Mouse (Mus musculus): ENCODE measurements around the gene Mettl27. TPM values are rescaled to one million over a fixed set of nuclear protein-coding genes. Genes with fewer than 3 reads are reported as not detected.

Gene Mettl27
- polyA plus RNA-seq (2012; rRNA removed), result 8.2 and 8.5 TPM in 2 replicates

GRCm38 (mm10) chr5:134932179-134932902 lies at the start of gene Mettl27:
Gene Mettl27, plus strand, starts transcription at chr5:134932368.

GRCm38 (mm10) chr5:134906633-134907032 lies 25.5 kb upstream of the Mettl27 start, which contains the start of gene Tmem270:
Gene Tmem270, minus strand, starts transcription at chr5:134906733.

DNA sequence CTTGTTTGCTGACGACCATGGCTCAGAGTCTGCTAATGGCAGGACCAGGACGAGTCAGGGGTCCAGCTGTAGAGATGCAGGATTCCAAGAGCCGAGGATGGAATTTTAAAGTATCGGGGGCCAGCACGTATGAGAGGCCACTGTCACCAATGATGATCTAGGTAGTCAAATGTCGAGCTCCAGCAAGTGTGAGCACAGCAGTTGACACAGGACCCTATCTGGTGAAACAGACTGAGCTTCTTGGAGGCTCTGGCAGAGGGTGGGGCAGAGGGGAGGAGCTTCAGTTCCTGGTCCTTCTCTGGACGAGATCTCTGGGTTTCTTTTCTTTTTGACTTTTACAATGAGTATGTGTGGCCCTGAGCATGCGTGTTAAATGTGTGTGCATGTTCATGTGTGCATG lies 16.9 kb upstream of the Mettl27 start, which contains the start of gene Cldn13:
Gene Cldn13, minus strand, starts transcription at position 216 of the 400 bp plus-strand sequence.

DNA sequence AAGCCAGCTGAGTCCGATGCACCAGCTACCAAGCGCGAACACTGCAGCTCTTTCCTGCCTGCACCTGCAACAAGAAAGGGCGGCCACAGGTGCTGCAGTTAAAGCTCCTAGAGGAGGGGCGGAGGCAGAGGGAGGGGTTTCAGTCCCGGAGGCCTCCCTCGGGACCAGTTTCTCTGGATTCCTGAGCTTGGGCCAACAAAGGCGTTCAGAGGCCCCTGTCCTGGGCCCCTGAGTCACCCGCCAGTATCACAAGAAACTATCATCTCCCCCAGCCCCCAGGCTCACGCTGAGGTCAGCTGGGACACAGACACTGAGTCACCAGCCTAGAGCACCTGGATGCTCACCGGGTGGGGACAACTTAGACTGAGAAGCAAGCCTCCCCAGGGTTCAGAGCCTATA lies 14.7 kb downstream of the Mettl27 start, which contains the start of gene Cldn4:
Gene Cldn4, minus strand, starts transcription at position 78 of the 399 bp plus-strand sequence.

GRCm38 (mm10) chr5:134985633-134986297 lies 53.6 kb downstream of the Mettl27 start, which contains the start of gene Cldn3:
Gene Cldn3, plus strand, starts transcription at chr5:134986214.

Other genes with a start within 250 kb of the Mettl27 start
- gene Limk1, start 243.8 kb upstream of the Mettl27 start, polyA plus RNA-seq (2012; rRNA removed), result 67.6 and 68.0 TPM in 2 replicates
- 28.7 and 82.5 TPM in 2 replicates for gene Eln, start 185.0 kb upstream of the Mettl27 start, polyA plus RNA-seq (2012; rRNA removed)
- gene Tmem270, start 25.6 kb upstream of the Mettl27 start, polyA plus RNA-seq (2012; rRNA removed), result not detected in 2 replicates
- 0.18 and 0.26 TPM in 2 replicates for gene Cldn13, start 16.8 kb upstream of the Mettl27 start, polyA plus RNA-seq (2012; rRNA removed)
- 0.41 and 6.9 TPM in 2 replicates for gene Cldn4, start 14.6 kb downstream of the Mettl27 start, polyA plus RNA-seq (2012; rRNA removed)
- 3.4 and 6.5 TPM in 2 replicates for gene Cldn3, start 53.8 kb downstream of the Mettl27 start, polyA plus RNA-seq (2012; rRNA removed)
- 79.0 and 84.1 TPM in 2 replicates for gene Abhd11, start 76.8 kb downstream of the Mettl27 start, polyA plus RNA-seq (2012; rRNA removed)
- 112 and 136 TPM in 2 replicates for gene Stx1a, start 91.1 kb downstream of the Mettl27 start, polyA plus RNA-seq (2012; rRNA removed)
- gene Dnajc30, start 131.8 kb downstream of the Mettl27 start, polyA plus RNA-seq (2012; rRNA removed), result 28.5 and 29.5 TPM in 2 replicates
- gene Bud23, start 132.6 kb downstream of the Mettl27 start, polyA plus RNA-seq (2012; rRNA removed), result 107 and 110 TPM in 2 replicates
- 56.5 and 60.2 TPM in 2 replicates for gene Vps37d, start 145.9 kb downstream of the Mettl27 start, polyA plus RNA-seq (2012; rRNA removed)
- 1.9 and 2.4 TPM in 2 replicates for gene Mlxipl, start 157.5 kb downstream of the Mettl27 start, polyA plus RNA-seq (2012; rRNA removed)
- gene Tbl2, start 217.3 kb downstream of the Mettl27 start, polyA plus RNA-seq (2012; rRNA removed), result 13.2 and 14.3 TPM in 2 replicates
- 23.7 and 26.0 TPM in 2 replicates for gene Bcl7b, start 235.9 kb downstream of the Mettl27 start, polyA plus RNA-seq (2012; rRNA removed)